Mouse (Mus musculus): ENCODE measurements around the gene Rgn. TPM values are rescaled to one million over a fixed set of nuclear protein-coding genes. Genes with fewer than 3 reads are reported as not detected.
A peak's percentile ranks its signal among the peaks of the same experiment; 100 is the strongest.

Gene Rgn
- total RNA-seq, 1 experiment = not detected

- no peak for DNase-seq (ENCODE audit: low read depth, low spot score)
- TF ChIP-seq HCFC1 (IDR thresholded peaks at IDR 0.05; ENCODE audit: borderline replicate concordance, insufficient read depth, low read length) (no peak), ZC3H11A (IDR thresholded peaks at IDR 0.05; ENCODE audit: borderline replicate concordance, low read depth, low read length) (no peak), ZNF384 (IDR thresholded peaks at IDR 0.05; ENCODE audit: low read depth, low read length) (no peak), MAFK (IDR thresholded peaks at IDR 0.05; ENCODE audit: insufficient read depth, low read depth, low read length) (no peak), CHD2 (IDR thresholded peaks at IDR 0.05; ENCODE audit: low read depth, low read length) (no peak)
- no peaks in the 10 kb centered on the region for H3K4me1 ChIP-seq (ENCODE audit: control insufficient read depth in 2 of 2, insufficient read depth in 2 of 2, low read length in 2 of 2, poor library complexity in 1 of 2)
- H3K36me3 ChIP-seq (ENCODE audit: control insufficient read depth, insufficient read depth, low read length, poor library complexity, severe bottlenecking) = no peaks in the 10 kb centered on the region
- no peak overlapping the region for H3K4me3 ChIP-seq (ENCODE audit: insufficient read depth in 1 of 2, low read depth in 1 of 2, low read length in 2 of 2, poor library complexity in 1 of 2, severe bottlenecking in 1 of 2)
- H3K9ac ChIP-seq (ENCODE audit: insufficient read depth, low read depth, low read length, poor library complexity, severe bottlenecking) = no peak overlapping the region
- no peak overlapping the region for H3K27ac ChIP-seq (ENCODE audit: insufficient read depth, low read depth, low read length, poor library complexity, severe bottlenecking)
- no peaks in the 10 kb centered on the region for H3K9me3 ChIP-seq (ENCODE audit: control insufficient read depth, insufficient read depth, low read depth, low read length)
- in situ Hi-C loops (cut with MboI; ENCODE audit: low sequenced_read_pairs in 2 of 2, unreplicated experiment in 2 of 2) = no loop called here
Measured at GRCm38 (mm10) chrX:20543867-20544266, 5.7 kb upstream of the Rgn start.

- Histone ChIP-seq H3K27ac (ENCODE audit: insufficient read depth, low read depth, low read length, poor library complexity, severe bottlenecking) (no peak overlapping the region), H3K9me3 (ENCODE audit: control insufficient read depth, insufficient read depth, low read depth, low read length) (no peaks in the 10 kb centered on the region), H3K4me3 (ENCODE audit: insufficient read depth in 1 of 2, low read depth in 1 of 2, low read length in 2 of 2, poor library complexity in 1 of 2, severe bottlenecking in 1 of 2) (no peak overlapping the region), H3K9ac (ENCODE audit: insufficient read depth, low read depth, low read length, poor library complexity, severe bottlenecking) (no peak overlapping the region), H3K36me3 (ENCODE audit: control insufficient read depth, insufficient read depth, low read length, poor library complexity, severe bottlenecking) (no peaks in the 10 kb centered on the region), H3K4me1 (ENCODE audit: control insufficient read depth in 2 of 2, insufficient read depth in 2 of 2, low read length in 2 of 2, poor library complexity in 1 of 2) (no peaks in the 10 kb centered on the region)
- DNase-seq (ENCODE audit: low read depth, low spot score) = no peak
- in situ Hi-C loops (cut with MboI; ENCODE audit: low sequenced_read_pairs in 2 of 2, unreplicated experiment in 2 of 2) = no loop called here
- TF ChIP-seq CHD2 (IDR thresholded peaks at IDR 0.05; ENCODE audit: low read depth, low read length) = no peak
- TF ChIP-seq MAFK (IDR thresholded peaks at IDR 0.05; ENCODE audit: insufficient read depth, low read depth, low read length) = no peak
- no peak for TF ChIP-seq ZC3H11A (IDR thresholded peaks at IDR 0.05; ENCODE audit: borderline replicate concordance, low read depth, low read length)
- no peak for TF ChIP-seq ZNF384 (IDR thresholded peaks at IDR 0.05; ENCODE audit: low read depth, low read length)
- no peak for TF ChIP-seq HCFC1 (IDR thresholded peaks at IDR 0.05; ENCODE audit: borderline replicate concordance, insufficient read depth, low read length)
Measured at GRCm38 (mm10) chrX:20547609-20548008, 2.0 kb upstream of the Rgn start.

- no peak overlapping the region for H3K27ac ChIP-seq (ENCODE audit: insufficient read depth, low read depth, low read length, poor library complexity, severe bottlenecking)
- no peak for TF ChIP-seq MAFK (IDR thresholded peaks at IDR 0.05; ENCODE audit: insufficient read depth, low read depth, low read length)
Measured at GRCm38 (mm10) chrX:20548011-20548879, 1.3 kb upstream of the Rgn start.

GRCm38 (mm10) chrX:20548880-20549440, 627 bp upstream of the Rgn start:
- Histone ChIP-seq H3K4me1 (ENCODE audit: control insufficient read depth in 2 of 2, insufficient read depth in 2 of 2, low read length in 2 of 2, poor library complexity in 1 of 2) (no peaks in the 10 kb centered on the region), H3K4me3 (ENCODE audit: insufficient read depth in 1 of 2, low read depth in 1 of 2, low read length in 2 of 2, poor library complexity in 1 of 2, severe bottlenecking in 1 of 2) (no peak overlapping the region), H3K9me3 (ENCODE audit: control insufficient read depth, insufficient read depth, low read depth, low read length) (no peaks in the 10 kb centered on the region), H3K9ac (ENCODE audit: insufficient read depth, low read depth, low read length, poor library complexity, severe bottlenecking) (no peak overlapping the region), H3K36me3 (ENCODE audit: control insufficient read depth, insufficient read depth, low read length, poor library complexity, severe bottlenecking) (no peaks in the 10 kb centered on the region), H3K27ac (ENCODE audit: insufficient read depth, low read depth, low read length, poor library complexity, severe bottlenecking) (no peak overlapping the region)
- TF ChIP-seq CHD2 (IDR thresholded peaks at IDR 0.05; ENCODE audit: low read depth, low read length) (no peak), ZNF384 (IDR thresholded peaks at IDR 0.05; ENCODE audit: low read depth, low read length) (no peak)
- DNase-seq (ENCODE audit: low read depth, low spot score) = no peak
- in situ Hi-C loops (cut with MboI; ENCODE audit: low sequenced_read_pairs in 2 of 2, unreplicated experiment in 2 of 2) = no loop called here

More at GRCm38 (mm10) chrX:20548011-20548879, 1.3 kb upstream of the Rgn start:
- Histone ChIP-seq H3K36me3 (ENCODE audit: control insufficient read depth, insufficient read depth, low read length, poor library complexity, severe bottlenecking) (no peaks in the 10 kb centered on the region), H3K4me1 (ENCODE audit: control insufficient read depth in 2 of 2, insufficient read depth in 2 of 2, low read length in 2 of 2, poor library complexity in 1 of 2) (no peaks in the 10 kb centered on the region), H3K4me3 (ENCODE audit: insufficient read depth in 1 of 2, low read depth in 1 of 2, low read length in 2 of 2, poor library complexity in 1 of 2, severe bottlenecking in 1 of 2) (peak overlapping the region; percentile 16 to 43; a peak in 3 of 4 replicates), H3K9ac (ENCODE audit: insufficient read depth, low read depth, low read length, poor library complexity, severe bottlenecking) (peak overlapping the region; percentile 59), H3K9me3 (ENCODE audit: control insufficient read depth, insufficient read depth, low read depth, low read length) (no peaks in the 10 kb centered on the region)
- in situ Hi-C loops (cut with MboI; ENCODE audit: low sequenced_read_pairs in 2 of 2, unreplicated experiment in 2 of 2) = no loop called here
- peak; percentile 4 for DNase-seq (ENCODE audit: low read depth, low spot score)
